ENCODE assay signal across 8 mouse cellular contexts in genomic region chr10:83042613-83043477, GRCm38 (mm10). TPM values are rescaled to one million over a fixed set of nuclear protein-coding genes. Genes with fewer than 3 reads are reported as not detected.
DNase-seq lines count a peak whose midpoint lies in the region.

No protein-coding gene starts in this region.

- DNase-seq in gastrocnemius, postnatal 25 days, result peak; percentile 54
- no peak for DNase-seq in gastrocnemius, postnatal 10 days
- peak; percentile 77 for DNase-seq in heart, adult 8-10 months (ENCODE audit: low spot score)
- DNase-seq in kidney, adult 11 months, result peak; percentile 77
- peak; percentile 73 for DNase-seq in lung, postnatal 10 days
- DNase-seq in spleen, adult 18-20 months, result no peak
- no peak for DNase-seq in right cerebral cortex, postnatal 14 days
- no peak for DNase-seq in right cerebral cortex, postnatal 36 days (ENCODE audit: low spot score in 2 of 2)

RNA-seq across cellular contexts. Expression of gene Chst11, which starts 57.5 kb away (rescaled TPM):
- under 1 TPM; 0.94 to 1.00 TPM for total RNA-seq in gastrocnemius, postnatal 25 days (2021)
- total RNA-seq in gastrocnemius, postnatal 10 days (2021), result 1 to 10 TPM; 1.3 to 3.3 TPM
- 1 to 10 TPM; 2.1 to 3.1 (median 2.7) TPM for total RNA-seq in heart, adult 8-10 months (2022)

Comparison
In these comparisons a context has a peak if more than half of its experiments do, and no peak if none do; other contexts are left out.
1. DNase-seq: peak in gastrocnemius, postnatal 25 days (single experiment), heart, adult 8-10 months (single experiment), kidney, adult 11 months (single experiment) and lung, postnatal 10 days (single experiment); none in gastrocnemius, postnatal 10 days (single experiment), spleen, adult 18-20 months (0 of 2), right cerebral cortex, postnatal 14 days (single experiment) and right cerebral cortex, postnatal 36 days (0 of 2).